Mouse (Mus musculus): ENCODE data around the gene Zer1.
"Not testable (repeated sequence)": the region's sequence is repeated elsewhere in the genome, so short reads cannot be mapped to it uniquely, and the experiment has no call there.

Gene Zer1

GRCm38 (mm10) chr2:30077502-30078348, 46.7 kb downstream of the Zer1 start, which contains the start of gene Pkn3:
Pkn3 (plus strand) TSS chr2:30077684.
- DNase-seq (ENCODE audit: low read depth, low spot score), result peak; percentile 81

DNA sequence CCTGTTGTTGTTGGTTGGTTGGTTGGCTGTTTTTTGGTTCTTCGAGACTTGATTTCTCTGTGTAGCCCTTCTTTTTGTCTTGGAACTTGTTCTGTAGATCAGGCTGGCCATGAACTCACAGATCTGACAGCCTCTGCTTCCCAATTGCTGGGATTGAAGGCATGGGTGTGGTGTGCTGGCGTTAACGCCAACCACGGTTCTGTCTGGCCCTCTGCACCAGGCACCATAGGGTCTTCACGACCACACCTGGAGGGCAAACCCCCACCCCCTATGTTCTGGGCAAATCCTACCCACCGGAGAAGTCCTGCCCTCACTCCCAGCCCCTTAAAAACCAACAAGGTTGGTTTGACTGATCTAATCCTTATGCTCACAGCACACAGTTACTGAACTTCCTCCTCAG, 47.4 kb downstream of the Zer1 start:
- DNase-seq (ENCODE audit: low read depth, low spot score), result no peak

DNA sequence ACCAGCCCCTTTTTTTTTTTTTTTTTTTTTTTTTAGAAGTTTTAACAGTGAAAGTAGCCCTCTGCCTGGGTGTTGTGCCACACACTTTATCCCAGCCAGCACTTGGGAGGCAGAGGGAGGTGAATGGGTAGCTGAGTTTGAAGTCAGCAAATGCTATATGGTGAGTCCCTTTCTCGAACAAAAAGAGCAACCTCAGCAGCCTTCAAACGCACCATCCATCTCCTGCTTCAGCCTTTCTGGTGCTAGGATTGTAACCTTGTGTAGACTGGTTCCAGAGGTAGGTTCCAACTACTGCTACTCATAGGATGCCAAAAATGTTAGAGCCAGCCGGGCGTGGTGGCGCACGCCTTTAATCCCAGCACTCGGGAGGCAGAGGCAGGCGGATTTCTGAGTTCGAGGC, 47.9 kb downstream of the Zer1 start:
- no peak for DNase-seq (ENCODE audit: low read depth, low spot score)

- DNase-seq (ENCODE audit: low read depth, low spot score), result no peak
Observed at GRCm38 (mm10) chr2:30075625-30076024, 48.8 kb downstream of the Zer1 start.

GRCm38 (mm10) chr2:30073285-30073684, 51.1 kb downstream of the Zer1 start:
- DNase-seq (ENCODE audit: low read depth, low spot score), result no peak

GRCm38 (mm10) chr2:30072875-30073274, 51.5 kb downstream of the Zer1 start:
- DNase-seq (ENCODE audit: low read depth, low spot score), result no peak

DNA sequence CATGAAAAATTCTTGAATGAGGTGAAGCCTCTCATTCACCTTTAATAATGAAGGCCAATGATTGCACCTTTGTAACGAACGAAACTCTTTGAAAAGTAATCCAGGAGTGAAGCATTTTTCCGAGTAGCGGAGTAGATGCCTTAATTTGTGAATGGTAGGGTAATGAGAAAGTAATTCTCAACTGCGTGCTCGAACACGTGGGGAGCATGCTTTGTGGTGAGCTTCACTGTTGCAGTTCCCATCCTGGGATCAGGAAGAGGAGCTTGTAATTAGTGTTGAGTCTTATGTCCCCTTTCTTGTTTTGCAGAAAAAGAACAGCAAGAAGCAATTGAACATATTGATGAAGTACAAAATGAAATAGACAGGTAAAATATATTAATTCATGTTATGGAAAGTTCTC, 56.4 kb downstream of the Zer1 start:
- no peak for DNase-seq (ENCODE audit: low read depth, low spot score)

GRCm38 (mm10) chr2:30067031-30067888, 57.1 kb downstream of the Zer1 start:
- DNase-seq (ENCODE audit: low read depth, low spot score), result no peak

GRCm38 (mm10) chr2:30066046-30066901, 58.1 kb downstream of the Zer1 start:
- peak; percentile 94 for DNase-seq (ENCODE audit: low read depth, low spot score)

GRCm38 (mm10) chr2:30064298-30064697, 60.1 kb downstream of the Zer1 start:
- DNase-seq (ENCODE audit: low read depth, low spot score), result no peak

DNA sequence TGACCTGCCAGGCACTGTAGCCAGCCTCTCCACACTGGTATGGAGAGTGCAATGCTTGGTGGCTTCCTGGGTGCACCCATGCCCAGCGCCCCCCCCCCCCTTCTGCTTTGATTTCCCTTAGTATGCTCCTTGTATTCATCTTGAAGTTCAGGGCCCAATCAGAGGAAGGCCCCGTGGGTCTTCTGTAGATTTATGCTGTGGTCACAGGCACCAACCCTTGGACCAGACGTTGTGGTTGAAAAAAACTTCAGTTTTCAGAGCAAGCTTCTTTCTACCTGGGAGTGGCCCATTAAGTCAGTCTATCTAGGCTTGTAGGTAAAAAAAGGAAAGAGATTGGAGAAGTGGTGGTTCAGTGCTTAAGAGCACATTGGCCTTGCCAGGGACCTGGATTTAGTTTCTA, 60.6 kb downstream of the Zer1 start:
- DNase-seq (ENCODE audit: low read depth, low spot score), result no peak

DNA sequence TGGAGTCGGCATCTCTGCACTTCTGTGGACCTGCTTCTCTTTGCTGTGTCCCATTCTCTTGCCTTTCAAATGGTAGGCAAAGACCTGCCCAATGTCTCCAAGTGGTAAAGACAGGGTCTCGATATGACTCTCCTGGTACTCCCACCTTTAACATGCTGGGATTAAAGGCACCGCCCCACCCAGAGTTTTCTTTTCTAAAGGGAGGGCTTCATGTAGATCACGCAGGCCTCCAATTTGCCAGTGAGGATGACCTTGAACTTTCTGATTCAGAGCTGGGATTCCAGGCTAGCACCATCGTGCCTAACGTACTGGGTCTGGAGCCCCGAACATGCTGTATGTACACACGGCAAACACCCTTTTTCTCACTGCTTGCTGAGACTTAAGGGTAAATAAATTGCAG, 61.1 kb downstream of the Zer1 start:
- no peak for DNase-seq (ENCODE audit: low read depth, low spot score)

DNA sequence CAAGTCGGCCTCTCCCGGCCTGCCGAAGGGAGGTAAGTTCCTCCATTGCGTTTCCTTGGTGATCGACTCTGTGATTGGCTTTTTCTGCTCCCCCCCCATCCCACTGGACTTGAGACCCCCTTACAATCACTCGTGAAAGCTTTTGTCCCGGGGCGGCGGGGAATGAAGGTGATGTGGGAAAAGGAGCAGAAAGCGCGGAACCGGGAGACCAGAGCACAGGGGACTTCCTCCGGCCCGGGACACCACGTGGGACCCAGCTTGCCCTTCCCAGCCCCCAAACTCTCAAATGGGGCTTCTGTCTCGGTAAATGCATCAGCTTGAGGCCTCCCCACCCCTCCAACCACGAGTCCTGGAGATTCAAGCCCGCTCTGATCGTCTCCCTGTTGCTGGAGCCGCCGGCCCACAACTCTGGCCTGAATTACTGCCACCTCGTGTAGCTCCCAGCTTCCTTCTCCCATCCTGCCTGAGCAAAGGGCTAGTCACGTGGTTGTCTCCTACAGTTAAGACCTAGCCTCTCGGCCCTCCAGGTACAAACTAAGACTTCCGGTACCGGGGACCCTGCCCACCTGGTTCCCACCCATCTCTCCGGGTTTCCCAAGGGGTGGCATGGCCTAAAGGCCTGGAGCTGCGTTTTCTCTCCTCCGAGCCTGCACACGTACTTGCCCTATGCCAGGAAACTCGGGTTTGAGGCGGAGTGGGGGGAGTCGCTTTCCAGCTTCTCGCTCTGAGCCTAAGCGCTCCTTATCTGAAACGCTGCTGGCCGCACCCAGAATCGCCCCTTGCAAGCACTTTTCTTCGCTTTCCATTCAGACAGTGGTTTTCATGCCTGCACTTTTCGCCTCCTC, 61.9 kb downstream of the Zer1 start:
- peak; percentile 53 for DNase-seq (ENCODE audit: low read depth, low spot score)

DNA sequence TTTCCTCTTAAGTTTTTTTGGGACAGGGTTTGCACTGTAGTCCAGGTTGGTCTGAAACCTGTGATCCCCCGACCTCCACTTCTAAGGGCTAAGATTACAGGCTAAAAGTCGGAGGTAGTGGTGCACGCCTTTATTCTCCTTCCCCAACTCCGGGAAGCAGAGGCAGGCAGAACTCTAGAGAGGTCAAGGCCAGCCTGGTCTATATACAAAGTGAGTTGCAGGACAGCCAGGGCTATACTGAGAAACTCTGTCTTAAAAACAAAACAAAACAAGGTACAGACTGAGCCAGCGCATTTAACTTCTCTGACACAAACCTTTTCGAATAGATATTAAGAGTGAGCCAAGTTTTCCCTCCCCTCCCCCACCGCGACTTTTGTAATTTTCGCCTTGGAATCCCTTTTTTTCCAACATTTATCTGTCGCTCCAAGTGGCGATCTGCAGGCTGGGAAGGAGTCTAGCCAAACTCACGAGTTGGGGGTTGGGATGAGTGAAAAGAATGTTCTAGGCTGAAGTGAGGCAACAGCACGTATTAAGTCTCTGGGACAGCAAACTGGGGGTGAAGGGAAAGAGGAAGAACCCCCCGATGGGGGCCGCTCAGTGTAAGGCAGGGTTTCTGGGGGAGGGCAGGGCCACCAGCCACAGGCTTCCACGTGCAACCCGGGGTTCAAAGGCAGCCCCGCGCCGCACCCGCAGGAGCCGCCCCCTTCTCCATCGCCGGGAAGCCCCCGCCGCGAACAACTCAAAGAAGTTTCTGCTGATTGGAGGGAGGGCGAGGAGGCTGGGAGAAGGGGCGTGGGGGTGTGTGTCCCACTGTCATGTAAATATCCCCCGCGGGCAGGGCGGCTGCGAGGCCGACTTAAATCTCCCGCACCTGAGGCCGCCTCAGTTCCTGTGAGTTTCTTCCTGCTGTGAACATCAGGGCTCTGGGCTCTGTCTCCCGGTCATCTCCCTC, 62.9 kb downstream of the Zer1 start:
- peak; percentile 60 for DNase-seq (ENCODE audit: low read depth, low spot score)

DNA sequence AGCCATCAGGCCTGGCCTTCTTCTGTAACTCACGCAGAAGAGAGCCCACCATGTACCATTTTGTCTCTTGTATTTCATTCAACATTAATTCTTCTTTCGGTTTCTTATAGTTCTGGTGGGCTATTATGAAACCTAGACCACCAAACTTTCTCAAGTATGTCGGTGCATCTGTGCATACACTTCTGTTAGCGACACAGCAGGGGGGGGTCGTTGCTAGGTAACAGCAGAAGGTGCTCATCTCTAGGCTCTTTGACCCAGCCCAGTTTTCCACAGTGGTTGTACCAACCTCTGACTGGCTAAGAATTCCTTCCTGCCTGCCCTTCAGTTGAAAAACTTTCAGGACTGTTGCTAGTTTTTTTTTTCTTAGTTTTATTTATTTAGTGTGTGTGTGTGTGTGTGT, 66.0 kb downstream of the Zer1 start:
- DNase-seq (ENCODE audit: low read depth, low spot score), result no peak

GRCm38 (mm10) chr2:30057223-30057904, 67.0 kb downstream of the Zer1 start, which contains the start of gene Set:
Set (plus strand) TSS chr2:30057378.
- no peak for DNase-seq (ENCODE audit: low read depth, low spot score)

DNA sequence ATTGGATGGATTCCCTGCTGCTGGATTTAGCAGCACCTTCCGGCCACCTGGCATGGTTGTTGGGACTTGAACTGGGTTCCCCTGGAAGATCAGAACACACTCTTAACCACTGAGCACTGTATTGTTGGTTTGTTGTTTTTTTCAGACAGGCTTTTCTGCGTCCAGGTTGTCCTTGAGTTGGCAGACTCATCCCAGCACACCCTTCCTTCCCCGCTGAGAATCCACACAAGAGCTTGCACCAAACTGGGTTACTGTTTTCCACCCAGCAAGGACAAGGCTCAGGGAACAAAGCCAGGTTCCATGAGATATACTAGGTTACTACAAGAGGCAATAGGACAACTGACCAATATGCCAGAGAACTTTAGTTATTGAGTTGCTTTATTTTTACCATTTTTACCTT, 67.6 kb downstream of the Zer1 start:
- no peak for DNase-seq (ENCODE audit: low read depth, low spot score)

DNA sequence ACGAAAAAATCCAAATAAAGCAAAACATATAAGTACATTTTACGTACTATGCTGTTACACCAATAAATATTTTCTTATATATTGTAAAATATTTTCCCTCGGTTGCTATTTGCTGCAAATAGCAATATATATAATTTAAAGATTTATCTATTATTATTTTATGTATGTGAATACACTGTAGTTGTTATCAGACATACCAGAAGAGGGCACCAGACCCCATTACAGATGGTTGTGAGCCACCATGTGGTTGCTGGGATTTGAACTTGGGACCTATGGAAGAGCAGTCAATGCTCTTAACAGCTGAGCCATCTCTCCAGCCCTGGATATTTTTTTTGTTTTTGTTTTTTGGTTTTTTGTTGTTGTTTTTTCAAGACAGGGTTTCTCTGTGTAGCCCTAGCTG, 69.1 kb downstream of the Zer1 start:
- DNase-seq (ENCODE audit: low read depth, low spot score), result not testable (repeated sequence)
